Mouse (Mus musculus) T-cell, adult 66 days (primary cell): ENCODE measurements around the gene Krtap11-1. TPM values are rescaled to one million over a fixed set of nuclear protein-coding genes. Genes with fewer than 3 reads are reported as not detected.

ENCODE experiments used
- total RNA-seq, 2 experiments: library from RNA; stranded (reverse); gene quantifications; 3 replicates in 1 of 2; 4 replicates in 1 of 2; pipeline ENCODE4 v1.2.4; 2023

Gene Krtap11-1
- total RNA-seq = not detected

DNA sequence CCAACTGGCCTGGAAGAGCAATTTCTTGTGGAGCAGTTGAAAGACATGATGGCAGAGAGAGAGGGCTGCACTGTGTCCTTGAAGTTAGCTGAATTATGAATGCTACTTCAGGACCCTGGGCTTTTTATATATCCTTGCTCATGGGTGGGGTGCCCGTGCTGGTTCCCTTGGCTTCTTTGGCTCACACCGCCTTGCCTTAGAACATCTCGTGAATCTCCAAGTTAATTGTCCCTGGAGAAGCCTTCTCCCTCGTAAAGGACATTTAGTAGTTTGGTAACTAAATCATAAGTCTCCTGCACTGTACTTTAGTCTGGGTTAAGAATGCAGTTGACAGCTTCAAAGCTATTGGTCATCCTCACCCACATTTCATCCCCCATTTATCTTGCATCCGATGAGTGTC is at the start of gene Krtap11-1:
TSS of gene Krtap11-1 (minus strand) at position 101 of the 400 bp plus-strand sequence.

Other genes with a start within 250 kb of the Krtap11-1 start
- not detected for gene Krtap21-1, start 167.3 kb downstream of the Krtap11-1 start, total RNA-seq
- gene Krtap6-2, start 151.1 kb downstream of the Krtap11-1 start, total RNA-seq = not detected
- not detected for gene Krtap8-1, start 83.2 kb downstream of the Krtap11-1 start, total RNA-seq
- not detected for gene Krtap7-1, start 62.9 kb downstream of the Krtap11-1 start, total RNA-seq